ENCODE assay signal across 1 mouse cellular context in genomic region chr4:148115467-148115866, GRCm38 (mm10).
TF ChIP-seq lines count a peak whose summit lies in the region.

No protein-coding gene starts in this region.

TF ChIP-seq in CH12.LX, 34 proteins besides CTCF, POLR2A, EP300 and RAD21 (continued from another document):
- TF ChIP-seq ZKSCAN1 (IDR thresholded peaks at IDR 0.05; ENCODE audit: borderline replicate concordance, low read depth, low read length), result no peak
